Mouse (Mus musculus) spleen, postnatal 14 days (tissue): ENCODE measurements around the gene Wdr83.
A peak's percentile ranks its signal among the peaks of the same experiment; 100 is the strongest.

Experiments
- DNase-seq, 2 experiments: peaks; one replicate each; pipeline ENCODE4 v3.0.0; 2021 to 2022; ENCODE audit warnings: low spot score in 2 of 2

Gene Wdr83

DNA sequence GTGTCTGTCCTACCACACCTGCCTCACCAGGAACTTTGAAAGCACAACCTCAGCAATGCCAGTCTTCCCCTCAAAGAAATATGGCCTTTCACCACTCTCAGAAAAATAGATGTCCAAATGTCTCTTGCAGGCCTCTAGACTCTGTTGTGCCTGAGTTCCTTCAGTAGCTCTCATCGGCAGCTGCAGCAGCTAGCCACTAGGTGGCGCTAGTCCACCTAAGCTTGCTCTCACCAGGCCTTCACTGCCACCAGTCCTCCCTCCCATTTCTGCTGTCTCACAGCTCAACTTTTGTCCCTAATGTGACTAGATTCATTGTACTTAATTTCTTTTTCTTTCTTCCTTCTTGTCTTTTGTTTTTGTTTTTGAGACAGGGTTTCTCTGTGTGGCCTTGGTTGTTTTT lies 4.1 kb downstream of the Wdr83 start:
- DNase-seq, result peak; percentile 57 to 74

DNA sequence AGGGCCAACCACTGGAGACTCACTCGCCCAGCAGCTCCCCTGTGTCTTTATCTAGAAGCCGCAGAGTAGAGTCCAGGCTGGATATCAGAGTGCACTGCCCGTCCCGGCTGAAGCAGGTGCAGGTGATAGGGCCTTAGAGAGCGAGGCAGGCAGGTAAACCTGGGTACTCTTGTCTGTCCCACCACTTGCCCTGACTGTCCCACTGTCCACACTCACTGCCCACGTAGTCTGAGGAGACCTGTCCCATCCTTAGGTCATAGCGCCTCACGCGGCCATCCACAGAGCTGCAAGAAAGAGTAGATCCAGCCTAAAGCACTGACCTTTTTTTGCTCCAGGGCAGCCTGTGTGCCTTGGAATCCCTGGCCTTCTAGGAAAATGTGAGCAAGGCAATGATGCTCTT lies 5.1 kb downstream of the Wdr83 start:
- DNase-seq, result peak; percentile 30 to 39

DNA sequence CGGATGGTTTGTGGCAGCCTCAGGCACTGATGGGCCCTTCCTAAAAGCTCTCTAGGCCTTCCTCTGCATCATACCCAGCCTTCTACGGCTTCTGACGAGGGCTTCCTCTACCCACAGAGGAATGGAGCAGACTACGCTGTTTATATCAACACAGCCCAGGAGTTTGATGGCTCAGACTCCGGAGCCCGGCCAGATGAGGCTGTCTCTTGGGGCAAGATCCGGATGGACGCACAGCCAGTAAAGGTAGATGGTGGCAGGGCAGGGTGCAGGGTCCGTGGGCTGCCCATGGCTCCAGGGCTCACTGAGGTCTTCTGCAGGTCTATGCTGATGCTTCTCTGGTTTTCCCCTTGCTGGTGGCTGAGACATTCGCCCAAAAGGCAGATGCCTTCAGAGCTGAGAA lies 6.5 kb downstream of the Wdr83 start:
- no peak for DNase-seq

DNA sequence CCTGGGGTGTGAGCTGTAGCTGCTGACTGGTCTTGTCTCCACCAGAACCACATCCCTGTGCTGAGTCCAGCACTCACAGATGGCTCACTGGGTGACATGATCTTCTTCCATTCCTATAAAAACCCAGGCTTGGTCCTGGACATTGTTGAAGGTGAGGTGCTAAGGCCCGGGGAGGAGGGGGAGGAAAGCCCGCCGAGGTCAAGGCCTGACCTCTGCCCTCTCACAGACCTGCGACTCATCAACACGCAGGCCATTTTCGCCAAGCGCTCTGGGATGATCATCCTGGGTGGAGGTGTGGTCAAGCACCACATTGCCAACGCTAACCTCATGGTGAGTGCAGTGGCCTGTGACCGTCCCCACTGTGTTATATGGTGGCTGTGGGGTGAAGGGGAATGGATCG lies 6.9 kb downstream of the Wdr83 start:
- no peak for DNase-seq

DNA sequence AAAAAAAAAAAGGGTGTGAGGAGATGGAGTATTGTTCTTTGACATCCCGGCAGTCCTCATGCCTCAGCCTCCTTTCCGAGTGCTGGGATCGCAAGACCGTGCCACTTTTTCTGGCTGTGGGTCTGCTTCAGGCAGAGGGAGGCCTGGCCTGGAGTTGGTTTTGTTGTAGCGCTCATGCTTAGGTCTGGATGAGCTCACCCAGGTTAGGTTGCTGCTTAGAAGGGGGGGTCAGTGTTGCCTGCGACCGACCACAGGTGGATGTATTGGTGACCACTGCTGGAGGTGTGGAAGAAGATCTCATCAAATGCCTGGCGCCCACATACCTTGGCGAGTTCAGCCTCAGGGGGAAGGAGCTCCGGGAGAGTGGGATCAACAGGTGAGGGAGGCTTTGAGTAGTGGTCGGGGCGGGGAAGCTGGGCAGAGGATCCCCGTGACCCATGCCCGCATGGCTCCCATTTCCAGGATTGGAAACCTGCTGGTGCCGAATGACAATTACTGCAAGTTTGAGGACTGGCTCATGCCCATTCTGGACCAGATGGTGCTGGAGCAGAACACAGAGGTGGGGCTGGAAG lies 8.0 kb downstream of the Wdr83 start:
- DNase-seq, result no peak

DNA sequence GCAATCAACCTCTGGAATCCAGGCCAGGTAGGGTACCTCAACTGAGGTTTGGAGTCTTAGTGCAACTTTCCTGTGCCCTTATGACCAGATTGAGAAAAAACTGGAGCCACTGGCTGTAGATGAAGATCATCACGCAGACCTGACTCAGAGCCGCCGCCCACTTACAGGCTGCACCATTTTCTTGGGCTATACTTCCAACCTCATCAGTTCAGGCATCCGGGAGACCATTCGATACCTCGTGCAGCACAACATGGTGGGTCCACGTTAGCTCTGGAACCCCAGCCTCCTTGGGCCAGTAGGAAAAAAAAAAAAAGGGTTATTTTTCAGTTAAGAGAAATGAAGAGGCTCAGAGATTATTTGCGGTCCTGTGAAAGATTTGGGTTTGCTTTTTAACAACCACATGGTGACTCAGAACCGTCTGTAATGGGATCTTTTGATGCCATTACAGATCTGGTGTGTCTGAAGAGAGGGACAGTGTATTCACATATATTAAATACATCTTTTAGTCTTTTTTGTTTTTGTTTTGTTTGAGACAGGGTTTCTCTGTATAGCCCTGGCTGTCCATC lies 8.7 kb downstream of the Wdr83 start:
- DNase-seq, result no peak

DNA sequence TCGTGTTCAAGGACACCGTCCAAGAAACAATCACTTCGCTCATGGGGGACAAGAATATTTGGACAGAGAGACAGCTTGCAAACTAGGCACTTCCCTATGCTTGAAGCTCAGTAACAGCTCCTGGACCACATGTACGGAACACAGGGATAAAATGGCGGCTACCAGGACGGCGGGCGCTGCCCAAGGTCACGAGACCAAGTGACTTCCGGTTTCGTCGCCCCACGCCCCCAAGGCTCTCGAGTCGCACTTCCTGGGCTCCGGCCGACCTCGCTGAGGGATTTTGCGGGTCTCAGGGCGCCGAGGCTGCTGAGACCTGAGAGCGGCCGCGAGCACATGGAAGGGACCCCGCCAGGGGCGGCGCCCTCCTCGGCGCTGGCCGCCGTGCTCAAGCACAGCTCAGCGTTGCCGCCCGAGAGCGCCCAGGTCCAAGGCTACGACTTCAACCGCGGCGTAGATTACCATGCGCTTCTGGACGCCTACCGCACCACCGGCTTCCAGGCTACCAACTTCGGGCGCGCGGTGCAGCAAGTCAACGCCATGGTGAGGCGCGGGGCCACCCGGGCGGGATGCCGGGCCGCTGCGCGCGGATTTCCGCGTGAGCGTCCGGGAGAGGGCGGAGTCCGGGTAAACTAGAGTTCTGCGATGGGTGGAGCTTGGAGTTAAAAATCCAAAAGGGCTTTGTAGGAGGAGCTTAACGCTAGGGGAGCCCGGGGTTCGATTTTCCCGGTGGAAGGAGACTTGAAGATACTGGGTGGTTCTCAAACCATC lies 9.4 kb downstream of the Wdr83 start, which contains the start of gene Dhps:
Gene Dhps, plus strand, starts transcription at position 244 of the 768 bp plus-strand sequence.
- DNase-seq, result peak; percentile 76 to 85

DNA sequence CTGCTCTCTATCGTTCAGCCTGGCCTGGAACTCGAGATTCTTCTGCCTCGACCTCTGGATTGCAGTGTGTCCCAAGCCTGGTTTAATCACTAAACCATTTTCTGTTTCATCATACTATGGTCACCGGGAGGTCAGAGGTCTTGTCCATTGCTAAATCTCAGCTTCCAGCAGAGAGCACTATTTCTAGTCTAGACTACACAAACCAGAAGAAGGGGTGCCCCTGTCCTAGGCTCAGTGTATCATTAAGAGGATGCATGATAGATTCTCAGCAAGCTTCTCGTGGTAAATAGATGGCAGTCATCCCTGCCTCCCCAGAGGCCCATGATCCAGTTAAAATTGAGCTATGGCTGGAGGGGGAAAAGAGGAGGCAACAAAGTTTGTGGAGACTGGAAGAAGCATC lies 10.1 kb downstream of the Wdr83 start:
- no peak for DNase-seq

DNA sequence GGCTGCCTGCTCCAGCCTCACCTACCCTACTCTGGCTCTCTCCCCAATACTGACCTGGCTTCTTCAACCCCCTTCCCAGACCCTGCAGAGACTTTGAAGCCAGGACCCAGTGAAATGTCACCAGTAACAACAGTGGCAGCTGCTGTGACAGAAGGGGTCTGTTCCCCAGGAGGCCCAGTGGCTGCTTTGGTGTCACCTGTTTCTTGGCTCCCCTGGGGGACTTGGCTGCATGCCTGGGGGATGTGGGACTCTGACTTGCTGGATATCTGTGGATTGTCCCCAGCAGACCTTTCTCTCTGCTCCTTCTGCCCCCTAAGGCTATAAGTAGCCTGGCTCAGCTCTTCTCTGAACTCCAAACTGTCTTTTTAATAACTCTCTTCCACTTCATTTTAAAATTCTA lies 13.1 kb downstream of the Wdr83 start, which contains the start of gene Gm5741:
Gene Gm5741, minus strand, starts transcription at position 1 of the 400 bp plus-strand sequence.
- no peak for DNase-seq

DNA sequence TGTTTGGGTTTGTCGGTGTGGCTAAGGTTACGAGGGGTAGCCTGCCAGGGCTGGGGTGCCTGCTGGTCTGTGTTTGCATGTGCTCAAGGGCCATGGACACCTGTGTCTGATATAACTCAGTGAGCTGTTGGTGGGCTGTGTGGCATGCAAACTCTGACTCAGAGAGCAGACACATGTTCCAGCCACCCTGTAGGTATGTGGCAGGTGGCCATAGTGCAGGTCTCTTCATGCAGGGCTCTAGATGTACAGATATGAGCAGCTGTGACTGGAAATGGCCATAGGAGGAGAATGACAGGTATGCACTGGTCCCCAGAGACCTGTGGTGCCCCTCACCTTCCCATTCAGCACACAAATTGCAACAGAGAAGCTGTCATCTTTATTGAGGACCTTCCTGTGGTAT lies 14.0 kb downstream of the Wdr83 start:
- DNase-seq, result no peak

DNA sequence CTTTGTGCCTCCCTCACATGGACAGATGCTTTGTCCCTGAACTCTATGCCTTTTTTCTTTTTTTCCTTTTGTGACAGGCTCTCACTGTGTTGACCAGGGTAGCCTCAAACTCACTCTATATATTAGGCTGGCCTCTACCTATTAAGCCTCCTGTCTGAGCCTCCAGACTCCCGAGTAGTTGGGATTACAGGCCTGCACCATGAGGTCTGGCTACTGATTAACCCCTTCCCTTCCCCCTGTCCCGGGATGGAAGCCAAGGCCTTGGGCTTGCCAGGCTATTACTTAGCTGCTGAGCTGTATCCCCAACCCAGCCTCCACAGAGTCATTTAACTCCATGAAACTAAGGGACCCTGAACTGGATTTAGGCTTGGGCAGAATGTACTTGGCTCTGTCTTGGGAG lies 15.9 kb downstream of the Wdr83 start:
- DNase-seq, result no peak

DNA sequence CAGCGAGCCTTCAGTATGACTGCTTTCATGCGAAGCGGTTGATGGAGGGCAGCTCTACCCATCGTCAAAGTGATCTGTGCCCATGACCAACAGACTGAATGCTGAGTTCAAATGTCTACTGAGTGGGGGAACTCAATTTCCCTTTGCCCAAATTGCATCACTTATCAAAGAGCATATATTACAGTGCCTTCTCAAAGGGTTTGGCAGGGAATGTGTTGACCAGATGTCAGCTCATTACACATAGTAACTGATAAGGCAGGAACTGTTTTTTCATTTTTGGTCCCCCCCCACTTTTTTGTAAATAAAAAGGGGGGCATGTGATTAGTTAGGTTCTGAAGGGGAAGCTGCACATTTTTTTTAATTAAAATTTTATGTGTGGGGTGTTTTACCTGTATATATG lies 18.5 kb downstream of the Wdr83 start:
- no peak for DNase-seq

DNA sequence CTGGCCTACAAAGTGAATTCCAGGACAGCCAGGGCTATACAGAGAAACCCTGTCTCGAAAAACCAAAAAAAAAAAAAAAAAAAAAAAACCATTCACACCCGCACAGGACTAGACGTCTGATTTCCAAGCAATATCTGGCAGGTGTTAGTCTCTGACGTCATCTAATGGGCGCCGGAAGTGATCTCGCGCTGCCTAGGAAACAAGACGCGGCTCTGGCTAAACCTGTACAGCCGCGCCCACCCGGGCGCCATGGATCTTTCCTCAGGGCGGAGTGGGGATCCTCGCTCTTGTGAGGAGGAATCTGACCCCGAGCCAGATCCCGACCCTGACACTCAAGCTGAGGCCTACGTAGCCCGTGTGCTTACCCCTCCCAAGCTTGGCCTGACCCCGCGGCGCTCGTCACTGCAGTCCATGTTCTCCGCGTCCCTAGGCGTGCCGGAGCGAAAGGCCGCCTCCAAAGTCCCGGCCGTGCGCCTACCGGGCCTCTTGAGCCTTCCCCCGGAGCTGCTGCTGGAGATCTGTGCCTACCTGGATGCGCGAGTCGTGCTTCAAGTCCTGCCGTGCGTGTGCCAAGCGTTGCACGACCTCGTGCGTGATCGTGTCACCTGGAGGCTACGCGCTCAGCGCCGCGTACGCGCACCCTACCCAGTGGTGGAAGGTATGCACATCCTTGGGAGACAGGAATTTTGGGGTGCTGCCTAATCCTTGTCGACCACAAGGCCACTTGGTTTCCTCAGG lies 21.1 kb downstream of the Wdr83 start, which contains the start of gene Fbxw9:
Gene Fbxw9, plus strand, starts transcription at position 177 of the 738 bp plus-strand sequence.
- peak; percentile 62 to 84 for DNase-seq

DNA sequence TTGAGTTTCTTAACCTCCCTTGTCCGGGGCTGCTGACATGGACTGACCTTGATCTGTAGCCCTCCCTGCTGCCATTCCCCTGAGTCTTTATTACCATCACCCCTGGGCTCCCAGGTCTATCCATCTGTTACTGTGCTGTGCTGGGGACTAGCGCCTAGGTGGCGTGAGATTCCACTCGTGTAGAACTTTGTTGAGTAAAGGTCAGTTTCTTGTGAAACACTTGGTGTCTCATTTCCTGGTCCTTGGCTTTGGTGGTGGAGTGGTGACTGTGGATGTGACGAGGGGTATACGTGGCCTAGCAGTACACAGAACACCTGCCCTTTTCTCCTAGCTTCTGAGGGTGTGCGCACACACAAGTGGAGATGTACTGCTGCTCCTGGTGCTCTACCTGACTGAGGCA lies 23.7 kb downstream of the Wdr83 start:
- DNase-seq, result no peak

DNA sequence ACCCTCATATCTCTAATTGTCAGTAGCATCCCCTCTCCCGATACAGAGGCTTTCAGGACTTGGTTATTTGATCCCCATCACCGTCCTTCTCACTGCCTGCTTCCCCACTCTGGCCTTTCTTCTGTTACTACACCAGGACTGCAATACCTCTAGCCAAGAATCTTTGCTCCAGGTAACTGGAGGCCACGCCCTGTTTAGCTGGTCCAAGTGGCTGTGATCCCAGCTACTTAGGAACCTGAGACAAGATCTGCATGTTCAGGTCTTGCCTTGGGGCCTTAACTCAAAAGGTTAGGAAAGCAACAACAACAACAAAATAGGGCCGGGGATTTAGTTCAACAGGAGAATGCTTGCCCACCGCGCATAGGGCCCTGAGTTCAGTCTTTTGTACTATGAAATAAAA lies 37.5 kb downstream of the Wdr83 start:
- no peak for DNase-seq

DNA sequence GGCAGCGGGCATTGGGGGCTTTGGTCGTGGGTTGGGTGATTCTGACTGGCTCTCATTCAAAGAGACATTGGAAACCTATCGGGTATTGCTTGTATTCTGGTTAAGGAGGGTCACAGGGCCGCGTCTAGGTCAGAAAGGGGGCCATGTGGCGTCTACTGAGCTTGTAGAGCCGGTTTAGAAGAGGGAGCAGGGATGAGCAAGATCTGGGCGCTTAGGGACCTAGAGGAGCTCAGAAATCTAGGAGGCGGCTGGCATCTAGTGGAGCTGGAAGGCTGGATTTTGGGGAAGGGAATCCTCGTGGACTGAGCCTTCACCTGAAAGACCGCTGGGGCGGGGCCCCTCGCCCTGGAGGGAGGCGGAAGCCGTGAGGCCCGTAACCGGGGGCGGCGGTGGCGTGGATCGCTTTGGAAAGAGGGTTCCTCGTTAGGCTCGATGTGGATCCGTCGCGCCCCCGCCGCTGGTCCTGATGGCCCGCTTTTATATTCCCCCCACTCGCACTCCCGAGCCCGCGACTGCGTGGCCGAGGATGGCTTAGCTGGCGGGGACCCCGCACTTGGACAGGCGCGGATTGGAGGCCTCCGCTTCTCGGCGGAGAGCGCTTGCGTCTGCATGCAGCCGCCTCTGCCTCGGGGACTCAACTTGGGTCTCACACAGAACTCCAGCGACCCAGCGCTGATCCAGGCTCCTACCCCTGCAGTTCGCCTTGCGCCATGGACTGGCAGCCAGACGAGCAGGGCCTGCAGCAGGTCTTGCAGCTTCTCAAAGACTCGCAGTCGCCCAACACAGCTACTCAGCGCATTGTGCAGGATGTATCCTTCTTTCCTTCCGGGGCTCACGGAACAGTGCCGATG lies 43.2 kb downstream of the Wdr83 start:
- peak; percentile 35 to 55 for DNase-seq

DNA sequence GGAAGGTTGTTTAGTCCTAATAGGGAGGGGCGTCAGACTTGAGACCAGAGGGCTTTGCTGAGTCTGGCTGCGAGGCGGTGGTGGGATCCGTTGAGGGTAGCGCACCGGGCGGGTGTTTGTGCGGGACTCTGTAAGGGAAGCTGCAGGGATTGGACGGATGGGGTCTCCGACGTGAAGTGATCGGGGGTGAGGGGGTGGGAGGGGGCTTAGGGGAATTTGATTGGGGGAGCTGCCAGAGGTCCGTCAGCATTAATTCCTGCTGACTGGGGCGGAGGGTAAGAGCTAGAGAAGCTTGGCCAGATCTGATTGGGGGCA lies 43.8 kb downstream of the Wdr83 start:
- no peak for DNase-seq

DNA sequence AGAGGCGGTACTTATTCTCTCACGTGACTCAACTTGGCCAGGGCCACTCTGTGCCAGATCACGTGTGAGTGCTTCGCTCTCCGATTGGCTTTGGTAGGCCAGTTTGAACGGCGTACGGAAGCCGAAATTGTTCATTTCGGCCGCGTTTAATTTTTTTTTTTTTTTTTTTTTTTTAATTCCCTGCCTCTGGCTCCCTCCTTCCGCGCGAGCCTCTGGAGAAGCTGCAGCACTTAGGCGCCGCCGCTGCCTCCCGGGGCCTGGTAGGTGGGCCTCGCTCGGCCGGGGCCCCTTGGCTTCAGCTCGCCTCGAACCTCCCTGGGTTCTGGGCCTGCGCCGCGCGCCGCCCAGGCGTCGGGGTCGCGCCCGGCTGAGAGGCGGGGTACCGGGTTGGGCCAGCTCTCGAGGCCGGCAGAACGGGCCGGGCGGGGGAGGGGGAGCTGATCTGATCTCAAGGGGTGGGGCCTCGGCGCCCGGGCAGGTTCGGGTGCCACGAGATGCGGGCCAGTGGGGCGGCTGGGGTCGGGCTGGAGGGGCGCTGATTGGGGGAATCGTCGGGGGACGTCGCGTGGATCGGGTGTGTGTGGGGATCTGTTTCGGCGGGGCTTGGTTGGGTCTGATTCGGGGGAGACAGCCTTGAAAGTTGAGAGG lies 44.3 kb downstream of the Wdr83 start, which contains the start of gene Tnpo2:
Gene Tnpo2, plus strand, starts transcription at position 198 of the 648 bp plus-strand sequence.
- DNase-seq, result peak; percentile 73 to 80

DNA sequence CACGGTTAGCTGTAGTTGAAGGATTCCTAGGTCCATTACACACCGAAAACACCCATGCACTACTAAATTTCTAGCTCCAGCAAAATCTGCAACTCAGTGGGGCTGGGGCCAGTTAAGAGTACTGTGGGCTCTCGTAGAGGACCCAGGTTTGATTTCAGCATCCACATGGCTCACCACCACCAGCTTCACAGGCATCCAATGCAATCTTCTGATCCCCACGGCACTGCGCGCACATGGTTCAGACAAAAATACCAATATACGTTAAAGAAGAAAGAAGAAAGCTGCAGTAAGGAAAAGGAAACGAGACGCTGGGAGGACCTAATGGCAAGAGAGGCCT lies 44.8 kb downstream of the Wdr83 start:
- no peak for DNase-seq

DNA sequence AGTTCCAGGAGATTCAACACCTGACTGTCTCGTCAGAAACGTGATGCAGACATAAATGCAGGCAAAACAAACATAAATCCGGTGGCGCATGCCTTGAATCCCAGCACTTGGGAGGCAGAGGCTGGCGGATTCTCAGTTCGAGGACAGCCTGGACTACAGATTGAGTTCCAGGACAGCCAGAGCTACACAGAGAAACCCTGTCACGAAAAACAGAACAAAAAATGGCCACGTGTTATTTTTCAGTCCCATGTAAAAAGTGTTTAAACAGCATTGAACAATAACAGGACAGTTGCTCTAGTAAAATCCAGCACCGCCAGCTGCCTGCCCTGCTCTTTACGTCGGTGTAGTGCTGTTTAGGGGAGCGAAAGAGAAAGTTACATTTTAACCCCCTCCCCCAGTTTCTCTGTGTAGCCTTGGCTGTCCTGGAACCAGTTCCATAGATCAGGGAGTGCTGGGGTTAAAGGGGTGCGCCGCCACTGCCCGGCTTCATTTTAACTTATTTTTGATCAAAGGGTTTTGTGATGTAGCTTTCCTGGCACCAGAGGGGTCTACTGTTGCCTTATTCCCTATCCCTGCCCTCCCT lies 45.3 kb downstream of the Wdr83 start:
- no peak for DNase-seq
